Mouse (Mus musculus): ENCODE results near the gene Tmc2.

GRCm38 (mm10) chr2:130279600-130280091 is 84.7 kb downstream of the Tmc2 start:
- TF ChIP-seq CTCF (conservative IDR thresholded peaks at IDR 0.05; ENCODE audit: low read length): no peak
- no peak for TF ChIP-seq POU5F1 (IDR thresholded peaks at IDR 0.05; ENCODE audit: borderline replicate concordance, low read length)
- no peak for TF ChIP-seq NANOG (IDR thresholded peaks at IDR 0.05; ENCODE audit: borderline replicate concordance, low read length)

Measured in E14TG2a.4 (cell line).